Mouse (Mus musculus): Measurements from ENCODE around the gene E430018J23Rik. TPM values are rescaled to one million over a fixed set of nuclear protein-coding genes. Genes with fewer than 3 reads are reported as not detected.

E430018J23Rik gene
- polyA plus RNA-seq, 1 experiment from 2014 or later: 6.4 TPM

Other genes starting within 250 kb of the E430018J23Rik start
- gene Cd2bp2, start 197.6 kb downstream of the E430018J23Rik start, polyA plus RNA-seq (2015; fragmentation: Nextera tagmentation; extraction: Ambion mirVana): 72.1 and 72.3 TPM in 2 replicates
- gene Tbc1d10b, start 185.2 kb downstream of the E430018J23Rik start, polyA plus RNA-seq (2015; fragmentation: Nextera tagmentation; extraction: Ambion mirVana): 37.2 and 38.8 TPM in 2 replicates
- gene Mylpf, start 184.7 kb downstream of the E430018J23Rik start, polyA plus RNA-seq (2015; fragmentation: Nextera tagmentation; extraction: Ambion mirVana): 4.9 and 5.0 TPM in 2 replicates
- 51.9 and 56.2 TPM in 2 replicates for gene Zfp553, start 160.6 kb downstream of the E430018J23Rik start, polyA plus RNA-seq (2015; fragmentation: Nextera tagmentation; extraction: Ambion mirVana)
- gene Sept1, start 160.5 kb downstream of the E430018J23Rik start, polyA plus RNA-seq (2015; fragmentation: Nextera tagmentation; extraction: Ambion mirVana): 18.4 and 19.3 TPM in 2 replicates
- gene Zfp771, start 149.4 kb downstream of the E430018J23Rik start, polyA plus RNA-seq (2015; fragmentation: Nextera tagmentation; extraction: Ambion mirVana): 72.0 and 80.9 TPM in 2 replicates
- gene Dctpp1, start 132.9 kb downstream of the E430018J23Rik start, polyA plus RNA-seq (2015; fragmentation: Nextera tagmentation; extraction: Ambion mirVana): 122 TPM in 2 replicates
- gene Sephs2, start 119.6 kb downstream of the E430018J23Rik start, polyA plus RNA-seq (2015; fragmentation: Nextera tagmentation; extraction: Ambion mirVana): 61.5 and 63.7 TPM in 2 replicates
- gene Itgal, start 97.4 kb downstream of the E430018J23Rik start, polyA plus RNA-seq (2015; fragmentation: Nextera tagmentation; extraction: Ambion mirVana): 0.17 and 0.39 TPM in 2 replicates
- 17.7 and 20.4 TPM in 2 replicates for gene Zfp768, start 48.0 kb downstream of the E430018J23Rik start, polyA plus RNA-seq (2015; fragmentation: Nextera tagmentation; extraction: Ambion mirVana)
- gene Zfp747, start 17.6 kb downstream of the E430018J23Rik start, polyA plus RNA-seq (2015; fragmentation: Nextera tagmentation; extraction: Ambion mirVana): 8.4 and 8.8 TPM in 2 replicates
- gene 9130019O22Rik, start 6.5 kb downstream of the E430018J23Rik start, polyA plus RNA-seq (2015; fragmentation: Nextera tagmentation; extraction: Ambion mirVana): 3.9 and 5.1 TPM in 2 replicates
- 4.8 and 4.9 TPM in 2 replicates for gene Zfp764, start 13.2 kb upstream of the E430018J23Rik start, polyA plus RNA-seq (2015; fragmentation: Nextera tagmentation; extraction: Ambion mirVana)
- gene Zfp688, start 28.4 kb upstream of the E430018J23Rik start, polyA plus RNA-seq (2015; fragmentation: Nextera tagmentation; extraction: Ambion mirVana): 26.8 and 28.0 TPM in 2 replicates
- gene Zfp689, start 55.5 kb upstream of the E430018J23Rik start, polyA plus RNA-seq (2015; fragmentation: Nextera tagmentation; extraction: Ambion mirVana): 14.7 and 15.8 TPM in 2 replicates
- 36.9 and 42.8 TPM in 2 replicates for gene Prr14, start 66.0 kb upstream of the E430018J23Rik start, polyA plus RNA-seq (2015; fragmentation: Nextera tagmentation; extraction: Ambion mirVana)
- 13.9 and 15.4 TPM in 2 replicates for gene Fbrs, start 85.6 kb upstream of the E430018J23Rik start, polyA plus RNA-seq (2015; fragmentation: Nextera tagmentation; extraction: Ambion mirVana)
- 57.2 and 57.4 TPM in 2 replicates for gene Srcap, start 118.4 kb upstream of the E430018J23Rik start, polyA plus RNA-seq (2015; fragmentation: Nextera tagmentation; extraction: Ambion mirVana)
- gene Gm42715, start 126.0 kb upstream of the E430018J23Rik start, polyA plus RNA-seq (2015; fragmentation: Nextera tagmentation; extraction: Ambion mirVana): 14.7 and 15.6 TPM in 2 replicates
- 7.6 and 10.3 TPM in 2 replicates for gene Tmem265, start 167.8 kb upstream of the E430018J23Rik start, polyA plus RNA-seq (2015; fragmentation: Nextera tagmentation; extraction: Ambion mirVana)
- 59.3 and 59.4 TPM in 2 replicates for gene Phkg2, start 179.7 kb upstream of the E430018J23Rik start, polyA plus RNA-seq (2015; fragmentation: Nextera tagmentation; extraction: Ambion mirVana)
- 10.1 and 12.2 TPM in 2 replicates for gene Ccdc189, start 195.0 kb upstream of the E430018J23Rik start, polyA plus RNA-seq (2015; fragmentation: Nextera tagmentation; extraction: Ambion mirVana)
- gene Rnf40, start 195.1 kb upstream of the E430018J23Rik start, polyA plus RNA-seq (2015; fragmentation: Nextera tagmentation; extraction: Ambion mirVana): 41.4 and 44.9 TPM in 2 replicates
- gene Zfp629, start 222.2 kb upstream of the E430018J23Rik start, polyA plus RNA-seq (2015; fragmentation: Nextera tagmentation; extraction: Ambion mirVana): 18.7 and 19.1 TPM in 2 replicates

Data from hindbrain, embryonic 15.5 days (tissue).